Mouse (Mus musculus) bone marrow, adult 2 months (tissue): ENCODE measurements around the gene Emsy.

Experiments
- CTCF ChIP-seq: fragments of 200-500 bp; IDR thresholded peaks from 2 replicates; pipeline ENCODE4 v1.5.1; 2011; ENCODE audit warnings: low read length, control low read depth; ENCODE audit not compliant: control insufficient read depth, insufficient read depth
- POLR2A ChIP-seq: fragments of 200-500 bp; IDR thresholded peaks from 2 replicates; pipeline ENCODE4 v1.6.1; 2011; ENCODE audit warnings: low read depth, mild to moderate bottlenecking, control low read depth, low read length, borderline replicate concordance; ENCODE audit not compliant: control insufficient read depth

DNA sequence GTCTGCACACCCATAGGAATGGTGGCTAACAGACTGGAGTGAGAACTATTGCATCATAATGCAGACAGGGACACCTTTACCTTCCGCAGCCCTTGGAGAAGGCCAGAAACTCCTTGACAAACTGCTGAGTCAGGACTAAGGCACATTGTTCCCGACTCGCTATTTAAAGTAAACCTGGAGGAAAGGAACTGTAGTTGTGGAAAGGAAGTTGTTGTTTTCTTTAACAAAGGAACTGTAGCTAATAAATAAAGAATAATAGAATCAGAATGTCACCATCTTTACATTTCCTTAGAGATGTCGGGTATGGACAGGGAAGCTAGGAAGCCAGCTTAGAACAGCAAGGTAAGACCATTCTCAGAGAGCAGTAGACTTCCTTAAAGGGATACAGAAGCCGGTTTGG is 89.5 kb downstream of the Emsy start:
- no peak for TF ChIP-seq CTCF
- TF ChIP-seq POLR2A, result no peak
